Comparison of ENCODE assay signal across 8 mouse cellular contexts in the genomic region with DNA sequence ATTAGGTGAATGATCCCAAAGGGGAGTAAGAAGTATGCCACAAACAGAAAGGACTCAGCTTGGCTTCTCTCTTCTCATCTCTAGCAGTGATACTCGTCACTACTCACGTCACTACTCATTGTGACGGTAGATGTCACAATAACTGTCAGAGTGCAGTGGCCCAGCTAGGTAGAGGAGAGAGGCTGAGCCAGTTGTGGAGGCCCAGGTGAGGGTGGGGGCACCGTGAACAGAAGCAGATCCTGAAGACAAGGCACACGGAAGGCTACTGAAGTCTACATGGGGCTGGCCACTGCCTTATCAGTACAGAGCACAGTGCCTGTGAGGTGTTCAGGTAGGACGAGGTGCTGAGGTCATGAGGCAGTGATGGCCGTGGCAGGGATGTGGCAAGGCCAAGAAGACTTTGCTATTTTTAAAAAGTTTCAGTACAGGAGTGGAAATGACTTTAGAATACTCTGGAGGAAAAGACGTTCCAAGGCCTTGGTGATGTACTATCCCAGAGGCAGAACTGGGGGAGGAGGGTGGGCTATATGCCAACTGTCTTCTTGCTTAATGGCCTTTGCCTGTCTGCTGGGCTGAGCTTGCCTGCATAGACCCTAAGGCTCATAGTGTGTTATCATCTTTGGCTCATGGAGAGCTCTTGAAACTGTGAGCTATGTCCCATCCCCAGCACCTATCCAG. TPM values are rescaled to one million over a fixed set of nuclear protein-coding genes. Genes with fewer than 3 reads are reported as not detected.
DNase-seq lines count a peak whose midpoint lies in the region; ATAC-seq and TF ChIP-seq lines count a peak whose summit lies in the region.

No protein-coding gene starts in this region.

- peak; percentile 40 for DNase-seq in thymus, postnatal 4 days
- DNase-seq in thymus, postnatal 0 days (ENCODE audit: low spot score) = no peak
- DNase-seq in limb, embryonic 14.5 days (ENCODE audit: low spot score) = no peak
- no peak for DNase-seq in forebrain, embryonic 10.5 days (ENCODE audit: extremely low spot score, low spot score)
- DNase-seq in cerebellum, postnatal 36 days = no peak

- H3K4me3 ChIP-seq in heart, embryonic 13.5 days = peak overlapping the region; percentile 84
- peak overlapping the region; percentile 70 for H3K4me3 ChIP-seq in limb, embryonic 14.5 days (replicated peaks; ENCODE audit: low read length)
- H3K4me3 ChIP-seq in small intestine, adult 2 months (ENCODE audit: low read depth, low read length) = peak overlapping the region; percentile 60
- no peak overlapping the region for H3K4me3 ChIP-seq in forebrain, embryonic 10.5 days

- peak overlapping the region; percentile 95; the same call in 1 of the 2 replicates for H3K9ac ChIP-seq in heart, embryonic 13.5 days
- H3K9ac ChIP-seq in limb, embryonic 14.5 days (ENCODE audit: low read depth, low read length, severe bottlenecking) = peak overlapping the region; percentile 38

- TF ChIP-seq POLR2A in limb, embryonic 14.5 days (IDR thresholded peaks at IDR 0.05; ENCODE audit: borderline replicate concordance, extremely low read depth, insufficient read depth, insufficient read length) = no peak
- TF ChIP-seq POLR2A in small intestine, adult 2 months (IDR thresholded peaks at IDR 0.05; ENCODE audit: low read depth, low read length) = no peak

- H3K36me3 ChIP-seq in heart, embryonic 13.5 days = 0 out of 2 replicates have a peak, but pooled peaks cover 2% of the 10 kb centered on the region
- H3K36me3 ChIP-seq in limb, embryonic 14.5 days (ENCODE audit: control insufficient read depth, insufficient read depth, low read length) = no peaks in the 10 kb centered on the region
- H3K36me3 ChIP-seq in small intestine, adult 2 months (ENCODE audit: control insufficient read depth, insufficient read depth, low read length) = peaks cover 7% of the 10 kb centered on the region
- H3K36me3 ChIP-seq in forebrain, embryonic 10.5 days (replicated peaks) = no peaks in the 10 kb centered on the region

- H3K9me3 ChIP-seq in heart, embryonic 13.5 days = no peaks in the 10 kb centered on the region
- no peaks in the 10 kb centered on the region for H3K9me3 ChIP-seq in limb, embryonic 14.5 days (ENCODE audit: control insufficient read depth, low read length)
- no peaks in the 10 kb centered on the region for H3K9me3 ChIP-seq in forebrain, embryonic 10.5 days

- no peaks in the 10 kb centered on the region for H3K27me3 ChIP-seq in heart, embryonic 13.5 days (replicated peaks)
- H3K27me3 ChIP-seq in limb, embryonic 14.5 days (ENCODE audit: control insufficient read depth, insufficient read depth, low read length) = no peaks in the 10 kb centered on the region
- no peaks in the 10 kb centered on the region for H3K27me3 ChIP-seq in small intestine, adult 2 months (ENCODE audit: control insufficient read depth, insufficient read depth, low read length)
- H3K27me3 ChIP-seq in forebrain, embryonic 10.5 days (ENCODE audit: poor library complexity, severe bottlenecking) = peaks cover 62% of the 10 kb centered on the region

- peaks cover 79% of the 10 kb centered on the region for H3K4me1 ChIP-seq in heart, embryonic 13.5 days
- peaks cover 55% of the 10 kb centered on the region for H3K4me1 ChIP-seq in limb, embryonic 14.5 days (ENCODE audit: control insufficient read depth, insufficient read depth, low read length)
- peaks cover 51% of the 10 kb centered on the region for H3K4me1 ChIP-seq in small intestine, adult 2 months (ENCODE audit: control insufficient read depth, insufficient read depth, insufficient read length, low read length)
- peaks cover 78% of the 10 kb centered on the region for H3K4me1 ChIP-seq in forebrain, embryonic 10.5 days

- peak overlapping the region; percentile 90 for H3K4me2 ChIP-seq in heart, embryonic 13.5 days
- peak overlapping the region; percentile 65 for H3K4me2 ChIP-seq in limb, embryonic 14.5 days (replicated peaks; ENCODE audit: low read depth, low read length, severe bottlenecking)

- H3K27ac ChIP-seq in heart, embryonic 13.5 days (replicated peaks) = peak overlapping the region; percentile 8; the same call in 1 of the 2 replicates
- no peak overlapping the region for H3K27ac ChIP-seq in limb, embryonic 14.5 days (replicated peaks; ENCODE audit: low read depth, low read length)
- peak overlapping the region; percentile 92 for H3K27ac ChIP-seq in small intestine, adult 2 months (ENCODE audit: insufficient read depth, low read depth, low read length)
- H3K27ac ChIP-seq in forebrain, embryonic 10.5 days = no peak overlapping the region

- ATAC-seq in heart, embryonic 13.5 days (ENCODE audit: extremely low read depth, insufficient number of reproducible peaks, low FRiP score, low TSS enrichment) = no peak
- no peak for ATAC-seq in limb, embryonic 14.5 days (ENCODE audit: low FRiP score, low read depth)
- ATAC-seq in erythroid progenitor cell, adult 5-6 weeks (replicated peaks; ENCODE audit: low FRiP score, poor library complexity, severe bottlenecking) = no peak

- no peak for TF ChIP-seq CTCF in small intestine, adult 2 months (IDR thresholded peaks at IDR 0.05; ENCODE audit: extremely low read depth, insufficient read length, insufficient replicate concordance, low read depth, low read length)

- WGBS in heart, embryonic 13.5 days = 50% methylated on average over 8 of the region's 8 CpGs
- 70% methylated on average over 8 of the region's 8 CpGs for WGBS in limb, embryonic 14.5 days
- WGBS in small intestine, adult 2 months = 17% methylated on average over 8 of the region's 8 CpGs
- 75% methylated on average over 8 of the region's 8 CpGs for WGBS in forebrain, embryonic 10.5 days

RNA-seq across cellular contexts. Expression of a gene that starts 2.3 kb away (rescaled TPM):
- polyA plus RNA-seq in thymus, postnatal 0 days (2015; fragmentation: Nextera tagmentation; extraction: Ambion mirVana) = 67.3 and 67.9 TPM in 2 replicates
- polyA plus RNA-seq in heart, embryonic 13.5 days (2015; fragmentation: Nextera tagmentation; extraction: Ambion mirVana) = 39.0 and 43.8 TPM in 2 replicates
- polyA plus RNA-seq in limb, embryonic 14.5 days (2012; rRNA removed) = 88.8 and 106 TPM in 2 replicates
- polyA plus RNA-seq in limb, embryonic 14.5 days (2014; fragmentation: Nextera tagmentation; extraction: Ambion mirVana) = 85.6 and 87.8 TPM in 2 replicates
- 90.5 and 207 TPM in 2 replicates for polyA plus RNA-seq in small intestine, adult 2 months (2012; rRNA removed)
- 8.3 and 11.7 TPM in 2 replicates for total RNA-seq in erythroid progenitor cell, adult 5-6 weeks (2015; ENCODE audit: low replicate concordance)
- total RNA-seq in erythroid progenitor cell, adult 5-6 weeks (2017; ENCODE audit: low replicate concordance) = 2.3 and 20.7 TPM in 2 replicates
- polyA plus RNA-seq in forebrain, embryonic 10.5 days (2016; fragmentation: Nextera tagmentation; extraction: Ambion mirVana) = 24.1 and 24.4 TPM in 2 replicates

RNA-seq across cellular contexts. Expression of a gene that starts 29.1 kb away (rescaled TPM):
- 1.0 and 1.2 TPM in 2 replicates for polyA plus RNA-seq in thymus, postnatal 0 days (2015; fragmentation: Nextera tagmentation; extraction: Ambion mirVana)
- polyA plus RNA-seq in heart, embryonic 13.5 days (2015; fragmentation: Nextera tagmentation; extraction: Ambion mirVana) = 0.10 and 0.11 TPM in 2 replicates
- polyA plus RNA-seq in limb, embryonic 14.5 days (2012; rRNA removed) = 1.2 and 1.3 TPM in 2 replicates
- polyA plus RNA-seq in limb, embryonic 14.5 days (2014; fragmentation: Nextera tagmentation; extraction: Ambion mirVana) = 1.6 and 1.8 TPM in 2 replicates
- 26.0 and 66.6 TPM in 2 replicates for polyA plus RNA-seq in small intestine, adult 2 months (2012; rRNA removed)
- not detected in 2 replicates for total RNA-seq in erythroid progenitor cell, adult 5-6 weeks (2015; ENCODE audit: low replicate concordance)
- total RNA-seq in erythroid progenitor cell, adult 5-6 weeks (2017; ENCODE audit: low replicate concordance) = not detected in 2 replicates
- polyA plus RNA-seq in forebrain, embryonic 10.5 days (2016; fragmentation: Nextera tagmentation; extraction: Ambion mirVana) = 0.07 TPM in 2 replicates

RNA-seq across cellular contexts. Expression of a gene that starts 31.0 kb away (rescaled TPM):
- polyA plus RNA-seq in thymus, postnatal 0 days (2015; fragmentation: Nextera tagmentation; extraction: Ambion mirVana) = 9.0 and 9.5 TPM in 2 replicates
- polyA plus RNA-seq in heart, embryonic 13.5 days (2015; fragmentation: Nextera tagmentation; extraction: Ambion mirVana) = 0.63 and 0.69 TPM in 2 replicates
- polyA plus RNA-seq in limb, embryonic 14.5 days (2012; rRNA removed) = 2.5 and 2.9 TPM in 2 replicates
- polyA plus RNA-seq in limb, embryonic 14.5 days (2014; fragmentation: Nextera tagmentation; extraction: Ambion mirVana) = 1.8 and 1.9 TPM in 2 replicates
- 11.7 and 11.9 TPM in 2 replicates for polyA plus RNA-seq in small intestine, adult 2 months (2012; rRNA removed)
- 2.9 and 7.6 TPM in 2 replicates for total RNA-seq in erythroid progenitor cell, adult 5-6 weeks (2015; ENCODE audit: low replicate concordance)
- not detected in 2 replicates for total RNA-seq in erythroid progenitor cell, adult 5-6 weeks (2017; ENCODE audit: low replicate concordance)
- 0.20 and 0.30 TPM in 2 replicates for polyA plus RNA-seq in forebrain, embryonic 10.5 days (2016; fragmentation: Nextera tagmentation; extraction: Ambion mirVana)

RNA-seq across cellular contexts. Expression of a gene that starts 37.8 kb away (rescaled TPM):
- polyA plus RNA-seq in thymus, postnatal 0 days (2015; fragmentation: Nextera tagmentation; extraction: Ambion mirVana) = 29.6 and 30.9 TPM in 2 replicates
- polyA plus RNA-seq in heart, embryonic 13.5 days (2015; fragmentation: Nextera tagmentation; extraction: Ambion mirVana) = 42.9 and 43.5 TPM in 2 replicates
- polyA plus RNA-seq in limb, embryonic 14.5 days (2012; rRNA removed) = 52.7 and 68.8 TPM in 2 replicates
- polyA plus RNA-seq in limb, embryonic 14.5 days (2014; fragmentation: Nextera tagmentation; extraction: Ambion mirVana) = 45.8 and 51.1 TPM in 2 replicates
- polyA plus RNA-seq in small intestine, adult 2 months (2012; rRNA removed) = 122 and 167 TPM in 2 replicates
- 0.84 and 5.0 TPM in 2 replicates for total RNA-seq in erythroid progenitor cell, adult 5-6 weeks (2015; ENCODE audit: low replicate concordance)
- 2.8 and 3.5 TPM in 2 replicates for total RNA-seq in erythroid progenitor cell, adult 5-6 weeks (2017; ENCODE audit: low replicate concordance)
- 16.1 and 17.2 TPM in 2 replicates for polyA plus RNA-seq in forebrain, embryonic 10.5 days (2016; fragmentation: Nextera tagmentation; extraction: Ambion mirVana)

Comparison
In these comparisons a context has a peak if more than half of its experiments do, and no peak if none do; other contexts are left out.
1. H3K27ac ChIP-seq: peak in heart, embryonic 13.5 days (single experiment) and small intestine, adult 2 months (single experiment); none in limb, embryonic 14.5 days (single experiment) and forebrain, embryonic 10.5 days (single experiment).